Mouse (Mus musculus): ENCODE data around the gene Hras. TPM values are rescaled to one million over a fixed set of nuclear protein-coding genes. Genes with fewer than 3 reads are reported as not detected.

Hras gene
- polyA plus RNA-seq, 1 experiment = not detected

- Histone ChIP-seq H3K4me1 (ENCODE audit: control insufficient read depth, insufficient read depth, low read length) (peaks cover 27% of the 10 kb centered on the region), H3K27ac (ENCODE audit: insufficient read depth, low read depth, low read length) (no peak overlapping the region), H3K4me3 (ENCODE audit: insufficient read depth, low read depth, low read length) (peak overlapping the region; percentile 80)
- TF ChIP-seq POLR2A (IDR thresholded peaks at IDR 0.05; ENCODE audit: insufficient read depth, low read depth, low read length) = no peak
- TF ChIP-seq CTCF (IDR thresholded peaks at IDR 0.05; ENCODE audit: insufficient read depth, low read depth, low read length) = no peak
- 26% methylated on average over 12 of the region's 12 CpGs for WGBS
Observed at GRCm38 (mm10) chr7:141192776-141193347, 943 bp downstream of the Hras start.

- TF ChIP-seq CTCF (IDR thresholded peaks at IDR 0.05; ENCODE audit: insufficient read depth, low read depth, low read length) (no peak), POLR2A (IDR thresholded peaks at IDR 0.05; ENCODE audit: insufficient read depth, low read depth, low read length) (no peak)
- WGBS = 87% methylated on average over 24 of the region's 24 CpGs
- H3K4me3 ChIP-seq (ENCODE audit: insufficient read depth, low read depth, low read length) = no peak overlapping the region
- peaks cover 27% of the 10 kb centered on the region for H3K4me1 ChIP-seq (ENCODE audit: control insufficient read depth, insufficient read depth, low read length)
- H3K27ac ChIP-seq (ENCODE audit: insufficient read depth, low read depth, low read length) = no peak overlapping the region
Observed at GRCm38 (mm10) chr7:141191796-141192685, 1.8 kb downstream of the Hras start.

GRCm38 (mm10) chr7:141191036-141191435, 2.8 kb downstream of the Hras start:
- H3K4me3 ChIP-seq (ENCODE audit: insufficient read depth, low read depth, low read length) = no peak overlapping the region
- H3K4me1 ChIP-seq (ENCODE audit: control insufficient read depth, insufficient read depth, low read length) = peaks cover 27% of the 10 kb centered on the region
- no peak overlapping the region for H3K27ac ChIP-seq (ENCODE audit: insufficient read depth, low read depth, low read length)
- TF ChIP-seq CTCF (IDR thresholded peaks at IDR 0.05; ENCODE audit: insufficient read depth, low read depth, low read length) (no peak), POLR2A (IDR thresholded peaks at IDR 0.05; ENCODE audit: insufficient read depth, low read depth, low read length) (no peak)
- 87% methylated on average over 14 of the region's 14 CpGs for WGBS

GRCm38 (mm10) chr7:141190220-141190619, 3.6 kb downstream of the Hras start:
- Histone ChIP-seq H3K27ac (ENCODE audit: insufficient read depth, low read depth, low read length) (no peak overlapping the region), H3K4me3 (ENCODE audit: insufficient read depth, low read depth, low read length) (no peak overlapping the region), H3K4me1 (ENCODE audit: control insufficient read depth, insufficient read depth, low read length) (peaks cover 27% of the 10 kb centered on the region)
- TF ChIP-seq CTCF (IDR thresholded peaks at IDR 0.05; ENCODE audit: insufficient read depth, low read depth, low read length) (no peak), POLR2A (IDR thresholded peaks at IDR 0.05; ENCODE audit: insufficient read depth, low read depth, low read length) (no peak)
- 95% methylated on average over 3 of the region's 3 CpGs for WGBS

GRCm38 (mm10) chr7:141188733-141189132, 5.1 kb downstream of the Hras start:
- Histone ChIP-seq H3K4me3 (ENCODE audit: insufficient read depth, low read depth, low read length) (no peak overlapping the region), H3K27ac (ENCODE audit: insufficient read depth, low read depth, low read length) (no peak overlapping the region), H3K4me1 (ENCODE audit: control insufficient read depth, insufficient read depth, low read length) (peaks cover 21% of the 10 kb centered on the region)
- no peak for TF ChIP-seq CTCF (IDR thresholded peaks at IDR 0.05; ENCODE audit: insufficient read depth, low read depth, low read length)
- TF ChIP-seq POLR2A (IDR thresholded peaks at IDR 0.05; ENCODE audit: insufficient read depth, low read depth, low read length) = no peak
- WGBS = 86% methylated on average over 3 of the region's 3 CpGs

GRCm38 (mm10) chr7:141188194-141188593, 5.6 kb downstream of the Hras start:
- no peak for TF ChIP-seq POLR2A (IDR thresholded peaks at IDR 0.05; ENCODE audit: insufficient read depth, low read depth, low read length)
- TF ChIP-seq CTCF (IDR thresholded peaks at IDR 0.05; ENCODE audit: insufficient read depth, low read depth, low read length) = no peak
- Histone ChIP-seq H3K27ac (ENCODE audit: insufficient read depth, low read depth, low read length) (no peak overlapping the region), H3K4me1 (ENCODE audit: control insufficient read depth, insufficient read depth, low read length) (peaks cover 20% of the 10 kb centered on the region), H3K4me3 (ENCODE audit: insufficient read depth, low read depth, low read length) (no peak overlapping the region)
- 89% methylated on average over 3 of the region's 3 CpGs for WGBS

- Histone ChIP-seq H3K4me3 (ENCODE audit: insufficient read depth, low read depth, low read length) (no peak overlapping the region), H3K4me1 (ENCODE audit: control insufficient read depth, insufficient read depth, low read length) (no peaks in the 10 kb centered on the region; the same call in 1 of the 2 replicates), H3K27ac (ENCODE audit: insufficient read depth, low read depth, low read length) (no peak overlapping the region)
- TF ChIP-seq CTCF (IDR thresholded peaks at IDR 0.05; ENCODE audit: insufficient read depth, low read depth, low read length) = peak; percentile 59
- TF ChIP-seq POLR2A (IDR thresholded peaks at IDR 0.05; ENCODE audit: insufficient read depth, low read depth, low read length) = no peak
- 1% methylated on average over 8 of the region's 8 CpGs for WGBS
Observed at GRCm38 (mm10) chr7:141176173-141176572, 17.6 kb downstream of the Hras start.

GRCm38 (mm10) chr7:141175068-141175467, 18.7 kb downstream of the Hras start:
- 77% methylated on average over 4 of the region's 4 CpGs for WGBS
- H3K27ac ChIP-seq (ENCODE audit: insufficient read depth, low read depth, low read length) = no peak overlapping the region
- TF ChIP-seq POLR2A (IDR thresholded peaks at IDR 0.05; ENCODE audit: insufficient read depth, low read depth, low read length) (no peak), CTCF (IDR thresholded peaks at IDR 0.05; ENCODE audit: insufficient read depth, low read depth, low read length) (no peak)
- no peaks in the 10 kb centered on the region; the same call in 1 of the 2 replicates for H3K4me1 ChIP-seq (ENCODE audit: control insufficient read depth, insufficient read depth, low read length)
- H3K4me3 ChIP-seq (ENCODE audit: insufficient read depth, low read depth, low read length) = no peak overlapping the region

- H3K27ac ChIP-seq (ENCODE audit: insufficient read depth, low read depth, low read length) = peak overlapping the region; percentile 92; the same call in 1 of the 2 replicates
Observed at GRCm38 (mm10) chr7:141173323-141173850, 20.4 kb downstream of the Hras start.

More at GRCm38 (mm10) chr7:141173323-141173850, 20.4 kb downstream of the Hras start:
- TF ChIP-seq CTCF (IDR thresholded peaks at IDR 0.05; ENCODE audit: insufficient read depth, low read depth, low read length) (no peak), POLR2A (IDR thresholded peaks at IDR 0.05; ENCODE audit: insufficient read depth, low read depth, low read length) (no peak)
- Histone ChIP-seq H3K4me1 (ENCODE audit: control insufficient read depth, insufficient read depth, low read length) (peaks cover 2% of the 10 kb centered on the region), H3K4me3 (ENCODE audit: insufficient read depth, low read depth, low read length) (no peak overlapping the region)
- 67% methylated on average over 5 of the region's 5 CpGs for WGBS
